Mouse (Mus musculus): ENCODE measurements around the gene Ankmy2.

Gene Ankmy2

DNA sequence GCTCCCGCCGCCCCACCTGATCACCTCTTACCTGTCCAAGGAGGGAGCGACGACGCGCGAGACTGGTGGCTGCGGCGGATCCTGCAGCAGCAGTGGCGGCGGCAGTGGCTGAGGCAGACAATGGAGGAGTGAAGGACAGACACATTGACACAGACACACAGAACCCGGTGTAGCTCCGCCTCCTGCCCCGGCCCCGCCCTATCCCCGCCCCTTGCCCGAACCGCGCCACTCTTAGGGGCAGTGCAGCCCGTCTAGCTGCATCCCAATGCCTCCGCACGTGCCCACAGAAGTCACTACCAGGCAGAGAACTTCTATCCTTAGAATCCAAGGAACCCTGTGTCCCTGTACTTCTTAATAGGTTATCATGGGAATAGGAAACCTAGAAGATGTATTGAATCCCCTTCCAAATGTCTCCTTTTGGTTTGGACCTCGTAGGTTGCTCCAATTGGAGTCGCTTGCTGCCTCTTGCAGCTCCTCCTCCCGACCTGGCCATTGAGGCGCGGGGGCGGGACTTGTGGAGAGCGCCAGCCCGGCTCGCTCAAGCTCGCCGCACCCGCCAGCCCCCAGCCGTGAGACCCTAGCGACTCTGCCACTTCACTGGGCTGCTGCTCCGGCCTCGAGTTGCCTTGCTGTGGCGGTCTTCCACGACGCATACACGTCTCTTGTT is at the start of gene Ankmy2:
TSS of gene Ankmy2 (plus strand) at position 478 of the 667 bp plus-strand sequence.
- peak; percentile 94 for DNase-seq (ENCODE audit: low read depth, low spot score)

DNA sequence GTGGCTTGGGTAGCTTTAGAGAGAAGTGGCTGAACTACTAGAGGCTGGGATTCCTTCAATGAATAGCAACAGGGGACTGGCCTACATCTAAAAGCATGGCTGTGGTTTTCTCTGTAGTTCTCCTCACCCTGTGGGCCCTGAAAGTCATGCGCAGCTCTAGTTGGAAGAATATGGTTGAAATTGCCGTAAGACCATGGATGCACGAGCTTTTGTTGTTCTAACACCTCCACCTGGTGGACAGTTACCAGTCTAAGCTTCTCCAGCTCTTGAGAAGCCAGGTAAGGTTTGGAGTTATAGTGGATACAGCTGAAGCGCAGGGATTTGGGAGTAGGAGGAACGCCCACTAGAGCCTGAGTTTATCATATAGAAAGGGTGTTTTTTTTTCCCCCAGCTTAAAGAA is 48.5 kb upstream of the Ankmy2 start:
- DNase-seq (ENCODE audit: low read depth, low spot score), result no peak

DNA sequence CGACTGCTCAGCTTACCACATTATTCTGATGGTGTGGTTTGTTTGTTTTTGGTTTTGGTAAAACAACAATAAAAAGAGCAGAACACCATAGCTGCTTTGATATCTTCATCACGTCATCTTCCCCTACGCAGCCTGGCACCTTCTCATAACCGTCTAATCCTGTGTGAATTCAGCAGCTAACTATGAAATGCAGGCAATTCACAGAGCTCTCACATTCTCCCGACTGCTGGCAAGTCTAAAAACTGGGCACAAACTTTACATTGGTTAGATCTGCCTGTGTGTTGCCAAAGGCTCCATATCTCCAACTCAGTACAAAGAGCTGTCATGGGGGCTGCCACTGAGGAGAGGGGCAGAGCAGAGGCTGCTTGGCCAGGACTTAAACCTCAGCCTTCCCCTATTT is 46.5 kb upstream of the Ankmy2 start:
- no peak for DNase-seq (ENCODE audit: low read depth, low spot score)

DNA sequence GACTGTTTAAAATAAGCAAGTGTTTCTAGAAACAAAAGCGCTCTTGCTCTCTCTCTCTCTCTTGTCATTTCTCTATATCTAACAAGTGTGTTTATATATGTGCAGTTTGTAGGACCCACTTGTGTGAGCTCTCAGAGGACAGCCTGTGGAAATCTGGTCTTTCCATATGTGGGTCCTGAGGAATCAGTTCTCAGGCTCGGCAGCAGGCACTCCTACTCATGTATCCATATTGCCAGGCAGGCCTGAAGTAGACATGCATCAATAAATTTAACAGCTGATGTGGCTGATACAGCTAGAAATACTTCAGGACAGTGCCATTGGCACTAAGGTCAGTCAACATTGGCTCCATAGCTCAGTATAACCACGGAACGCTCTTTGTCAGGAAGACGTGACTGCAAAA is 45.8 kb upstream of the Ankmy2 start:
- no peak for DNase-seq (ENCODE audit: low read depth, low spot score)

DNA sequence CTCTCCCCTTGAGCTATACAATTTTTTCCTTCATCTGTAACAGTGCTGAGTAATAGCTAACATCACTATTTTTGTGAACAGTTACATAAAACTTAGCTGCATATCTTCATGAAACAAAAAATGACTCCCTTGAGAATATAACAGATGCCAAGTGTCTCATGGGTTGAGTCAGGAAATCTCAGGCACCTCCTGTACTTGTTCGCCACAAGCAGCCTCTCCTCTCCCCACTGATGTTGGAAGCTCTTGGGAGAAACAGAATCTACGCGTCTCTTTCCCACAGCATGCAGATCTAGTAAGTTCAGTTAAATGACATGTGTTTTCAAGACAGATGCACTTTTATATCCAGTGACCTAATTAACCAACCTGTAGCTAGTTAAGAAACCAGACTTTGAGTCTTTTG is 44.8 kb upstream of the Ankmy2 start:
- no peak for DNase-seq (ENCODE audit: low read depth, low spot score)

DNA sequence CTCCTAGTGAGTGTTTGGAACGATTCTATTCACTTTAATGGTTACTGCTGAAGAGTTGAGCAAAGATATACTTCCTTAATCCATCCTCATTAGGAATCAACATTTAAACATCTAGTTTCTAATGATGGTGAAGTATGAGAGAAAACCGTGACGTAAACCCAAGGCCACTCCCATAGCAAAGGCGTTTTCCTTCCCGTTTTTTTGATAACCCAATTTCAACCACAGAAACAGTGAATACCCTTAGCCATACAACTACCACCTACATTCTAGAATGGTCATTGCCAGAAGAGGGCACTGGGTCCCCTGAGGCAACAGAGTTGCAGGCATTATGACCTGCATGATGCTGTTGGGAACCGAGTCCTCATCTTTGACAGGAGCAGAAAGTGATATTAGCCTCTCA is 39.8 kb upstream of the Ankmy2 start:
- no peak for DNase-seq (ENCODE audit: low read depth, low spot score)

DNA sequence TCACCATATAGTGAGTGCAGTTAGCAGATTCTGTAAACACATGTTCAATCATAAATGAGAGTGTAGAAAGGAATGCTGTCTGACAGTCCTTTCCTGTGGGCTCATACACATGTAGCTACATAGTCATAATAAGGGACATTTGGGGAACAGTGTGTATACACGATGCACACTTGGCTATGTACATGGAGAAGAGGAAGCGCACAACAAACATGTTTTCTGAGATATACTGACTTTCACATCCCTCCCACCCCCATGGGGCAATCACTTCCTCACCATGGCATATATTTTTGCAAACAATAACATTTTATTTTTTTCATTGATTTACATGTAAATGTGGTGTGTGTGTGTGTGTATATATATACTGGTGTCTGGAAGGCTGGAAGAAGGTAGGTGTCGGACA is 37.7 kb upstream of the Ankmy2 start:
- DNase-seq (ENCODE audit: low read depth, low spot score), result no peak

DNA sequence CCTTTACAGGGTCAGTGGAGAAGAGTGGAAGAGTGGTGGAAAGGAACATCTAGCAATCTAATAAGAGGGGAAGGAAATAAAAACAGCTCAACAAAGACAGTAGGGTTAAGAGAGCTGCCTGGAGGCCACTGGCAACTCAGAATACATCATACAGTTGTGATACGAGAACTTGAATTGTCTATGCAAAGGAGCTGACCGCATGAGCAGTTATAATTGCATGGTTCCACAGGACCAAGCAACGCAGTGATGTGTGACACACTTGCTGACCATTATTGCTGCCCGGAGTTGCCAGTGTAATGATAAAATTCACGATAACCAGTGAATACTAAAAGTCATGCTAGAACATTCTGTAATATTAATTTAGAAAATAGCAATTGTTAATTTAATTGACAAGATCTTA is 30.9 kb upstream of the Ankmy2 start:
- DNase-seq (ENCODE audit: low read depth, low spot score), result no peak

DNA sequence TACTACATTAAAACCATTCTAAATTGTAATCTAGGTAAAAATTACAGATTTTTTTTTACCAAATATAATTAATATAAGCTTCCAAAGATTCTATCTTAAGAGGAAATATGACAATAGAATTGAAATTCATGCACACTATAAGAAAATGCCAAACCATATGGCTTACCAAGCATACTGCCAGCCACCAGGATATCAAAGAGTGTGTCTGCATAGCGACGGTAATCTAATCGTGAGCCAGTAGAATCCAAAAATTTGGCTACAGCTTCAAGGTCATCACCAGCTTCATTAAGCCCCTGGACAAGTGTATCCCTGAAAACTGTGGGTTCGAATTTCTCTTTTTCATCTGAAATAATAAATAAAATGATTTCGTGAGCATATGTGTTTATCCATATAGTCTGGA is 27.1 kb upstream of the Ankmy2 start:
- no peak for DNase-seq (ENCODE audit: low read depth, low spot score)

DNA sequence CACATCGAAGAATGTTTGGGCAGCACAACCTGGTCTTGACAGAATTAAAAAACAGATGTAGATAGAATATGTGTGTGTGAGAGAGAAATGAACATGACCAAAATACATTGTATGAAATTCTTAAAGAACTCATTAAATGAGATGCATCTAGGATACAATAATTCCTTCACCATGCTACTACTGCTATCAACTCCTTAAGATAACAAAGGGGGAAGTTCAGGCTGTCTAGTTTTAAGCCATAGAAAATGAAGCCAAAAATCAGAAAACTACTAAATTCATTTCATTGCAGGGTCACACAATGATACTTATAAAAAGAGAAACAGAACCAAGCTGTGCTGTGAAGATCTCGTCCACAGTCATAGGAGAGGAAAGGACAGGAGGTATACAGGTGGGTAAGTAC is 24.7 kb upstream of the Ankmy2 start:
- no peak for DNase-seq (ENCODE audit: low read depth, low spot score)

DNA sequence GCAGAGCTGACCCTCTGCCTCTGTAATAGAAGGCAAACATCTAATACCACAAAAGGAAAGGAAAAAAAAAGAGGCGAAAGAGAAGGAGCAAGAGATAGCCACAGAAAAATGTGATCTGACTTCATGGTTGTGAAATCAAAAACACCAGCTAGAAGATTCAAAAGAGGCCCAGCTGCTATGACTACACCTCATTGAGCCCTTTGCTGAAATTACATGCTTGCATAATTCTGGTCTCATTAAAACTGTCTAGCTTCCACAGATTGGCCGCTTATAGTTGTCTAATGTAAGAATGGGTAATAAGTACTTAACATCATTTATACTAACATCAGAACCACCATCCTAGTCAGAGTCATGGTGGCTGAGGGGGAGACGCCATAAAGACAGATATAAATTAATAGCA is 24.2 kb upstream of the Ankmy2 start:
- DNase-seq (ENCODE audit: low read depth, low spot score), result no peak

DNA sequence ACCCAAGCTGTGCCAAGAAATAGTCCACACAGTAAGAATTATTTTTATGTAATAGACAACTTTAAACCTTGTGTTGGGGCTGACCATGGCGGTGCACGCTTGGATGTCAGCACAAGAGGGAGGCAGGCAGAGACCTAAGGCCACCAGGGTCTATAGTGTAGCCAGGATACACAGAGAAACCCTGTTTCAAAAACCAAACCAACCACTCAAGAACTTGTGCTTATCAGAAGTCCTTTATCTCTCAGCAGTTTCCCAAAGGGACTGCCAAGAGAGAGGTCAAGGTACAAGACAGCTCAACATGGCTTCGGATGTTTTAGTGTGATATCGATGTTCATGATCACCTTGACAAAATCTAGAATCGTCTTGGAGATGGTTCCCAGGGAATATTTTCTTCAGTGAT is 23.4 kb upstream of the Ankmy2 start:
- DNase-seq (ENCODE audit: low read depth, low spot score), result no peak

DNA sequence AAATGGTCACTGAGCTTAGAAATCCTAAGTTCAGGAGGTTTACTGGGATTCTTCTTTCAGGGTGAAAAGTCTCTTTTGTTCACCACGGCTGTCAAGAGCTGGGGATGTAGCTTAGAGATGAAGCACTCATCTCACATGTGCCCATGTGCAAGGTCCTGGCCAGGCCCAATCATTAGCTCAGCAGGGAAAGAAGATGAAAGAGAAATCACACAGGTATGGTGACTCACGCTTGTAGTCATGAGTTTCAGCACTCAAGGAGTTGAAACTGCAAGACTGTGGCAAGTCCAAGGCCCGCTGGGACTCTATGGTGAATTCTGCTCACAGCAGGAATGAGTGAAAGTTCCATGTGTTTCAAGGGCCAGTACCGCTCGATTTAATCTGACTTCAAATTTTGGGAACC is 22.8 kb upstream of the Ankmy2 start:
- no peak for DNase-seq (ENCODE audit: low read depth, low spot score)

DNA sequence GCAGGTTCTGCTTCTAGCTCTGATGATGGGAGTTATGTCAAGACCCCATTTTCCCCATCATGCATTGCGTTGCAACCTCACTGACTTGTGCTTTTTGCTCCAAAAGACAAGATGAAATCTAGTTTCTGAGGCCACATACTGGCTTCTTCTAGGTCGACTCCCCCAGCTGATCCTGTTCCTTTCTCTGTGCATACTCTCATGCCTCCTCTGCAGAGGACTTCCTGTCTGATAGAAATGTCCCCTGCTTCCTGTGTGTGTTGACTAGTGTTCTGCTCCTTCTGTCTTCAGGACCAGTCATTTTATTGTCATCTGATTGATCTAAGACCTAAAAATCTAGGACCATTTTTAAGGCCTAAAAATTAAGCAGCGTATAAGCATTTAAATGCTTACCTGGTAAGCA is 21.5 kb upstream of the Ankmy2 start:
- no peak for DNase-seq (ENCODE audit: low read depth, low spot score)

DNA sequence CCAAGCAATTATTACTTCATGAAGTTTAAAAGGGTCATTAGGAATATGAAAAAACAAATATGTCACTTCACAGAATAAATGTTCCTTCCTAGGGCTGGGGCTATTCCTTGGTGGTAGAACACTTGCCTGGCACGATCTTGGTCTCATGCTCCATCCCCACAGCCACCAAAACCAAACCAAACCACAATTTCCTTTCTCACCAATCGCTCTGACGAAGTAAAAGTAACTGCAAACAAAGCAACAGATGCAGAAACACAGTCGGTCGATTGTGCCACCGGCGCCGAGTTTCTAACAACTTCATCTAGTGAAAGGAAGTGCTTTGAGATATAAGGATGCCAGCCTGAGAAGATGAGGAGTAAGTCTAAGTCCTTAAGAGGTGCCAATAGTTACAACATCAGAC is 20.6 kb upstream of the Ankmy2 start:
- DNase-seq (ENCODE audit: low read depth, low spot score), result no peak

DNA sequence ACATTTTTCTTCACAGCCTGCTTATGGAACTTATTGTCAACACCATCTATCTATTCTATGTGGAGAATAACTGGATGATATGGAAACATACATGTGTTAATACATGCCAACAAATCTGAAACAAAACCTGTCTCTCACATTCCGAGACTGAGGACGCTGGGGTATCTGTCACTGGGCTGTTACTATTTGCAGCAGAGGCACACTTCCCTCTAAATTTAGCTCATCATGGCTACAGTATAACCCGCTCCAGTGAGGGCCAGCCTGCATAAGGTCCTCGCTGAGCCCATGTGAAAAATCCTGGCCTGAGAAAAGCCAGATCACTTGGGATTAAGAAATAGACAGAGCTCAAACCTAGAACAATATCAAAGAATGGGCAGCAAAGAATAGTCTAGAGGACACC is 19.7 kb upstream of the Ankmy2 start:
- DNase-seq (ENCODE audit: low read depth, low spot score), result no peak

DNA sequence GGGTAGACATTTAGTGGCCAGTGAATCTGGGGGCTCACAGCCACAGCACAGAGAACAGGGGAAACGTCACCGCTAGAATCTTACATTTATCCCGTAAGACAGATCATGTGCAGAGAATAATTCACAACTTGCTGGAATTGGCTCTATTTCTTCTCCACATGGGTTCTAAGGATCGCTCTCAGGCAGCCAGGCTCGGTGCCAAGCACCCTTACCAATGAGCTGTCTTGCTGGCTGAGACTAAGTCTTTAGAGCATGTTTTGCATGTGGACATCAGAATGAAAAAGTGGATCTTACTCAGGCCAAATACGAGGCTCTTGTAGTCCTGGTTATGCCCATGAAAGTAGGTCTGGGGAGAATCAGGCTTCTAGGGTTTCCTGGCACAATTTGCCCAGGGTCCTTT is 16.5 kb upstream of the Ankmy2 start:
- no peak for DNase-seq (ENCODE audit: low read depth, low spot score)

DNA sequence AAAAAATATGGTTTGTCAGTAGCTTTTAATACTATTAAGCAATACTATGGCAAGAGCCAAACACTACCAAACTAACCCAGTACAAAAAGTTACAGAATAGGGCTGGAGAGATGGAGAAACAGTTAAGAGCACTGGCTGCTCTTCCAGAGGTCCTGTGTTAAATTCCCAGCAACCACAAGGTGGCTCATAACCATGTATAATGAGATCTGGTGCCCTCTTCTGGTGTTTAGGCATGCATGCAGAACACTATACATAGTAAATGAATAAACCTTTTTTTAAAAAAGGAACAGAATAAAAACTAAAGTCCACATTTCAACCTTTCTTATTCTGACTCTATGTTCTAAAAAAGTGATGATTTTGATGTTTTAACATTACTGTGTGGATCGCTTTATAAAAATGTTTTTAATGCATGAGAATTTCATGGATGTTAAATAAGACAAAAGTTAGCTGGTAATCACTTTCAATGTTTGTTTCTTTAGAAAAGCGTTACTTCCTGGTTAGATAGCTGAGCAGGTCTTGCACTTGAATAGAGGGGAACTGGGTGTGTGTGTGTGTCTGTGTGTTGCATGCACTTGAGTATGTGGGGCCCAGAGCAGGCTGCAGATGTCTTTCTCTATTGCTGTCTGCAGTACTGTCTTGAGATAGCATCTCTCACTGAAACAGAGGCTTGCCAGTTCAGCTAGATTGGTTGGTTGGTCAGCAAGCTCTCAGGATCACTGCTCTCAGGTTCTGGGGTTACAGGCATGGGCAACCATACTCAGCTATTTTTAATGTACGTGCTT is 10.5 kb upstream of the Ankmy2 start:
- DNase-seq (ENCODE audit: low read depth, low spot score), result no peak

DNA sequence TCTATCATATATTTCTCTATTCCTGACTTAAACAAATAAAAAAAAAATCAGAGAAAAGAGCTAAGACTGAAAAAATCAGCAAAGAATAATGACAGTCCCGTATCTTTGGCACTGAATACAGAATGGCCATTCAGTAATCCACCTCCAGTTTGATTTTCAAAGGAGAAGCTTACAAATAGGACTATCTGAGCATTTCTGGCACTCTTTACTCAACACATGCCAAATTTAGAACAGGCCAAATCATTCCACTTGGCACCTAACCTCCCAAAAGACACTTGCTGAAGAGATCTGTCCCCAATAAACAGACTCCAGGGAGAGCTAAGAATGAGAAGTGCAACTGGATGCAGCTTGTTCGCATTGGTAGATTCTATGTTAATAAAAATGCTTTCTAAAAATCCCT is 6.6 kb upstream of the Ankmy2 start:
- DNase-seq (ENCODE audit: low read depth, low spot score), result no peak

DNA sequence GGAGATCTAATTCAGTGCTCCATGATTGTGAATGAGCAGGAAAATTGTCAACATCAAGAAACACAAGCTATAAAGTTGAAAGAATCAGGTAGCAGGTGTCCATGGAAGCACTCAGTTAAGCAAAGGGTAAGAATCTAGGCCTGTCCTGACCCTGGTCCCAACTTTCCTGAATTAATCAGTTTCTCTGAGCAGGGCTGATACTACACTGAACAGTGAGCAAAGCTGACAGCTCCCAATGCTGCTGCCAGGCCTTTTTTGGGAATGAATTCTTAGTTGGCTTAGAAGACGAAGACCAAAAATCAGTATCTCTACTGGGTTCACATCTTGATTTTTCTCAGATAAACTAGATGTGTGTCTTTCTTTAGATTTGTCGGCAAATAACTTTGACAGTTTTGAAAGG is 6.2 kb upstream of the Ankmy2 start:
- DNase-seq (ENCODE audit: low read depth, low spot score), result no peak

DNA sequence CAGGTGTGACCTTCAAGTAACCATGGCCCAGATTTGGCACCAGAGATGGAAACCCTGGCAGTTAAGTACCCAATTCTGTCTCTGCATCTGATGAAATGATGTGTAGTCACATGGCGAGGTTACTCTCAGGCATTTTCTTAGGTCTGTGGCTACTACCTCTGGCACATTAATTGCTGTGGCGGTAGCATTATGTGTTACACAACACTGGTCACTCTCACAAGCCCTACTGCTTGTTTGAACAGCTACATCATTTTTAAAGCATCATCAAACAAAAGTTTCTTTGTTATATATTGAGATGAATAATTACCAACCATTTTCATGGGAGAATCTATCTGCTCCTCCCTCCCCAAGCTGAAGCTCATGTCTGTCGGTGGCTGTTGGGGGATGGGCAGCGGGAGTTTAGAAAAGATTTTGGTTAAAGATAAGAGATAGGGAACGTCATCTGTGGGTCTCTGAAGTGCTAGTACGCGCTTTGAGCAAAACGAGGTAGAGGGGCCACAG is 1.7 kb upstream of the Ankmy2 start:
- peak; percentile 22 for DNase-seq (ENCODE audit: low read depth, low spot score)

DNA sequence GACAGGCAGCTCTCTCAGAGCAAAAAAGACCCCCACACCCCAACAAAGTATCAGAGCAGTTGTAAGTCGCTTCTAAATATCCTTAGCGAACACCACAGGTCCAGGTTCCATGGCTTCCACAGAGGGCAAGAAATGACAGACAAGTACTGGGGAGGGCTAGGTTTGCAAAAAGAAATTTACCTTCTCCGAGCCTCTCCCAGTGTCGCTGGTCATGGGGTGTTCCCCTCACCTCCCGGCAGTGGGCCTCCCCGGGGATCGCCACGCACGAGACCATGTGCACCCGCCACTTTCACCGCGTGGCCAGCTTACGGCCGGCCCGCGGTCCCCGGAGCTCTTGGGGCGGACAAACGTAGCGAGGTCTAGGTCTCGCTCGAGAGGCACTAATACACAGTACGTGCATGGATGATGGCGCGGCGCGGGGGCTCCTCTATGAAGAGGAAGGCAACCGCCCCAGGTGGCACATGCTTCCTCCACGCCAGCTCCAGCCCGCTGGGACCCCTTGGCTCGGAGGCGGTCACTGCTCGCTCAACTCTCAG is 745 bp upstream of the Ankmy2 start:
- DNase-seq (ENCODE audit: low read depth, low spot score), result peak; percentile 5

DNA sequence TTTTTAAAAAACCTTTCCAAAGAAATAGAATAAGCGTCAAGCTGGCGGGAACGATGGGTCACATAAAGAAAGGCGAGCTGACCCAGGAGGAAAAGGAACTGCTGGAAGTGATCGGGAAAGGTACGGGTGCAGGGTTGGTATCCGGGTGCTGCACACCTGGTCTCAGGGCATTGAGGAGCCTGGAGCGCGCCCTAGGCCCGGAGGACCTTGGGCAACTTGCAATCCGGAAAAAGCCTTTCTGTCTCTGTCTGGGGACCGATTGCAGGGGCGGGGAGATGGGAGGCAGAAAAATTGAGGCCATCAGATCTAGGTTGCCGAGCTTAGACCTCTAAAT is 357 bp downstream of the Ankmy2 start:
- no peak for DNase-seq (ENCODE audit: low read depth, low spot score)
